Mouse (Mus musculus) spleen, adult 18-20 months (tissue): ENCODE results near the gene Cdh18.
"Not testable (repeated sequence)": the region's sequence is repeated elsewhere in the genome, so short reads cannot be mapped to it uniquely, and the experiment has no call there.

Source experiments
- DNase-seq, 2 experiments: peaks; one replicate each; pipeline ENCODE4 v3.0.0; 2022; ENCODE audit warnings: mixed read lengths in 2 of 2

The Cdh18 gene

GRCm38 (mm10) chr15:22548711-22549271 is at the start of gene Cdh18:
Gene Cdh18, plus strand, starts transcription at chr15:22549022.
- DNase-seq: no peak

GRCm38 (mm10) chr15:22511271-22511670 is 37.6 kb upstream of the Cdh18 start:
- DNase-seq: no peak

- no peak for DNase-seq
Measured at GRCm38 (mm10) chr15:22535828-22536227, 13.0 kb upstream of the Cdh18 start.

- no peak for DNase-seq
Measured at GRCm38 (mm10) chr15:22577974-22578616, 29.3 kb downstream of the Cdh18 start.

- no peak for DNase-seq
Measured at GRCm38 (mm10) chr15:22578617-22578990, 29.8 kb downstream of the Cdh18 start.

- no peak for DNase-seq
Measured at GRCm38 (mm10) chr15:22584667-22585066, 35.8 kb downstream of the Cdh18 start.

GRCm38 (mm10) chr15:22716376-22716775 is 167.6 kb downstream of the Cdh18 start:
- DNase-seq: no peak

GRCm38 (mm10) chr15:22717681-22718080 is 168.9 kb downstream of the Cdh18 start:
- DNase-seq: no peak

- DNase-seq: no peak
Measured at GRCm38 (mm10) chr15:22726574-22726973, 177.8 kb downstream of the Cdh18 start.

- DNase-seq: no peak
Measured at GRCm38 (mm10) chr15:22733039-22733438, 184.2 kb downstream of the Cdh18 start.

- DNase-seq: no peak
Measured at GRCm38 (mm10) chr15:22736165-22736564, 187.3 kb downstream of the Cdh18 start.

GRCm38 (mm10) chr15:22761257-22761656 is 212.4 kb downstream of the Cdh18 start:
- DNase-seq: not testable (repeated sequence)

GRCm38 (mm10) chr15:22766591-22766990 is 217.8 kb downstream of the Cdh18 start:
- DNase-seq: not testable (repeated sequence)

GRCm38 (mm10) chr15:22776346-22776745 is 227.5 kb downstream of the Cdh18 start:
- no peak for DNase-seq

- DNase-seq: no peak
Measured at GRCm38 (mm10) chr15:22789696-22790095, 240.9 kb downstream of the Cdh18 start.

GRCm38 (mm10) chr15:22791791-22792190 is 243.0 kb downstream of the Cdh18 start:
- no peak for DNase-seq

GRCm38 (mm10) chr15:22833127-22833526 is 284.3 kb downstream of the Cdh18 start:
- no peak for DNase-seq

GRCm38 (mm10) chr15:22837173-22837572 is 288.4 kb downstream of the Cdh18 start:
- DNase-seq: no peak

GRCm38 (mm10) chr15:22857704-22858103 is 308.9 kb downstream of the Cdh18 start:
- DNase-seq: no peak

GRCm38 (mm10) chr15:22870679-22871078 is 321.9 kb downstream of the Cdh18 start:
- no peak for DNase-seq

GRCm38 (mm10) chr15:22897724-22898123 is 348.9 kb downstream of the Cdh18 start:
- no peak for DNase-seq

GRCm38 (mm10) chr15:22898208-22898607 is 349.4 kb downstream of the Cdh18 start:
- DNase-seq: no peak

GRCm38 (mm10) chr15:22914444-22914843 is 365.6 kb downstream of the Cdh18 start:
- no peak for DNase-seq

GRCm38 (mm10) chr15:22934293-22934692 is 385.5 kb downstream of the Cdh18 start:
- DNase-seq: no peak

- no peak for DNase-seq
Measured at GRCm38 (mm10) chr15:22947234-22947633, 398.4 kb downstream of the Cdh18 start.
